Mouse (Mus musculus): ENCODE measurements around the gene Kmt5b.

Kmt5b gene

GRCm38 (mm10) chr19:3767781-3768696 lies 818 bp downstream of the Kmt5b start:
- peak; percentile 87 to 88 for DNase-seq (ENCODE audit: low spot score in 2 of 2)

GRCm38 (mm10) chr19:3768697-3769383 lies 1.6 kb downstream of the Kmt5b start:
- DNase-seq (ENCODE audit: low spot score in 2 of 2), result peak; percentile 94 to 95

- DNase-seq (ENCODE audit: low spot score in 2 of 2), result no peak
These were observed 2.3 kb downstream of the Kmt5b start for GRCm38 (mm10) chr19:3769533-3769932.

- peak in 1 of 2 experiments; percentile 15 for DNase-seq (ENCODE audit: low spot score in 2 of 2)
These were observed 6.9 kb downstream of the Kmt5b start for GRCm38 (mm10) chr19:3774159-3774558.

- DNase-seq (ENCODE audit: low spot score in 2 of 2), result no peak
These were observed 11.5 kb downstream of the Kmt5b start for GRCm38 (mm10) chr19:3778713-3779112.

- DNase-seq (ENCODE audit: low spot score in 2 of 2), result no peak
These were observed 22.9 kb downstream of the Kmt5b start for GRCm38 (mm10) chr19:3790077-3790476.

GRCm38 (mm10) chr19:3805526-3805925 lies 38.3 kb downstream of the Kmt5b start:
- DNase-seq (ENCODE audit: low spot score in 2 of 2), result peak in 1 of 2 experiments; percentile 3

GRCm38 (mm10) chr19:3810536-3811233 lies 43.5 kb downstream of the Kmt5b start:
- DNase-seq (ENCODE audit: low spot score in 2 of 2), result no peak

- DNase-seq (ENCODE audit: low spot score in 2 of 2), result no peak
These were observed 47.2 kb downstream of the Kmt5b start for GRCm38 (mm10) chr19:3814461-3814860.

- no peak for DNase-seq (ENCODE audit: low spot score in 2 of 2)
These were observed 48.6 kb downstream of the Kmt5b start for GRCm38 (mm10) chr19:3815824-3816223.

GRCm38 (mm10) chr19:3819080-3819479 lies 51.9 kb downstream of the Kmt5b start:
- DNase-seq (ENCODE audit: low spot score in 2 of 2), result no peak

- no peak for DNase-seq (ENCODE audit: low spot score in 2 of 2)
These were observed 52.8 kb downstream of the Kmt5b start for GRCm38 (mm10) chr19:3819899-3820444.

GRCm38 (mm10) chr19:3825044-3825443 lies 57.8 kb downstream of the Kmt5b start:
- no peak for DNase-seq (ENCODE audit: low spot score in 2 of 2)

GRCm38 (mm10) chr19:3829863-3830262 lies 62.6 kb downstream of the Kmt5b start:
- no peak for DNase-seq (ENCODE audit: low spot score in 2 of 2)

GRCm38 (mm10) chr19:3831716-3832115 lies 64.5 kb downstream of the Kmt5b start:
- no peak for DNase-seq (ENCODE audit: low spot score in 2 of 2)

GRCm38 (mm10) chr19:3832851-3833353 lies 65.7 kb downstream of the Kmt5b start:
- peak in 1 of 2 experiments; percentile 24 for DNase-seq (ENCODE audit: low spot score in 2 of 2)

- no peak for DNase-seq (ENCODE audit: low spot score in 2 of 2)
These were observed 67.1 kb downstream of the Kmt5b start for GRCm38 (mm10) chr19:3834301-3834700.

GRCm38 (mm10) chr19:3836791-3837190 lies 69.6 kb downstream of the Kmt5b start:
- DNase-seq (ENCODE audit: low spot score in 2 of 2), result no peak

- no peak for DNase-seq (ENCODE audit: low spot score in 2 of 2)
These were observed 71.7 kb downstream of the Kmt5b start for GRCm38 (mm10) chr19:3838931-3839330.

GRCm38 (mm10) chr19:3839686-3840085 lies 72.5 kb downstream of the Kmt5b start:
- DNase-seq (ENCODE audit: low spot score in 2 of 2), result no peak

- no peak for DNase-seq (ENCODE audit: low spot score in 2 of 2)
These were observed 73.0 kb downstream of the Kmt5b start for GRCm38 (mm10) chr19:3840214-3840651.

GRCm38 (mm10) chr19:3840685-3841084 lies 73.5 kb downstream of the Kmt5b start:
- no peak for DNase-seq (ENCODE audit: low spot score in 2 of 2)
